Mouse (Mus musculus) gastrocnemius, postnatal 25 days (tissue): ENCODE measurements around the gene Yipf2. TPM values are rescaled to one million over a fixed set of nuclear protein-coding genes. Genes with fewer than 3 reads are reported as not detected.
A peak's percentile ranks its signal among the peaks of the same experiment; 100 is the strongest.

Experiments used
- DNase-seq: peaks from one replicate; pipeline ENCODE4 v3.0.0; 2022
- long read RNA-seq, 2 experiments: library from polyadenylated mRNA; stranded (forward); transcript quantifications; one replicate each; pipeline ENCODE4 v2.0.0; 2021
- total RNA-seq, 2 experiments: library from RNA; stranded (reverse); gene quantifications; 1 replicate in 1 of 2; 2 replicates in 1 of 2; pipeline ENCODE4 v1.2.3; 2021

Gene Yipf2
- total RNA-seq, result 1 to 10 TPM; 3.5 to 5.1 TPM
- long read RNA-seq, experiment 1, partial matches to known transcripts, result 4 of 8 reads
- long read RNA-seq, experiment 1, other reads (novel, unspliced or antisense), result 3 of 8 reads
- long read RNA-seq, experiment 2, partial matches to known transcripts, result 1 of 7 reads
- long read RNA-seq, experiment 2, other reads (novel, unspliced or antisense), result 1 of 7 reads

DNA sequence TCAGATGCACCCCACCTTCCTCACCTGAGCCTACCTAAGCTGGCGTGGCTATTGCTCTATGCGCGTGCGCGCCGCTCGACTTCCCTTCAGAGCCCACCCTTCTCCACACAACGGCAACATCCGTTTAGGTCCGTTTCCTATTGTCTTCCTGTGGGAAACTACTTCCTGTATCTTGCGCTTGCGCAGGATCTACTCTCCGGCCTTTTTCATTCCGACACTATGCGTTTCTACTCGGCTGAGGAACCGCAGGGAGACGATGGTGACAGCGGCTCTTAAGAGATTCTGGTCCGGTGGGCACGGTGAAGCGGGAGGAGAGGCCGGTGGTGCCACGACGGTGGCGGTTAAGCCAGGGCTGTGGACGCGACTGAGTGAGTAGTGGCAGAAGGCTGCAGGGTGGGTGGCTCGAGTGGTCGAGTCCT, at the start of gene Yipf2, which contains the start of gene Timm29:
Yipf2 (minus strand) TSS at position 126 of the 419 bp plus-strand sequence.
Timm29 (plus strand) TSS at position 20 of the 419 bp plus-strand sequence.
- peak; percentile 84 for DNase-seq

DNA sequence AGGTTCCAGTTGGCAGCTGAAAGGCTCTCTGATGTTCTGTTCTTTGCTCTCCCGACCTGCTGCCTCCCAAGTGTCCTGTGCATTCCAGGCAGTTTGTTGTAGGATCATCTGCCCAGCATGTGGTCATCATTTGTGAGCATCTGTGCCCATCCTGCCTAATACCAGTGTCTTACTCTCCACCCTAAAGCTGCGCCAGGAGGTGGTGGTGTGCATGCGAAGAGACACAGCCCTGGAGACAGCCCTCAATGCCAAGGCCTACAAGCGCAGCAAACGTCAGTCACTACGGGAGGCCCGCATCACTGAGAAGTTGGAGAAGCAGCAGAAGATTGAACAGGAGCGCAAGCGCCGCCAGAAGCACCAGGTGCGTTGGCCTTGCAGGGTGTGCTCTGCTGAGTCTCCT, 46.4 kb upstream of the Yipf2 start:
- no peak for DNase-seq

DNA sequence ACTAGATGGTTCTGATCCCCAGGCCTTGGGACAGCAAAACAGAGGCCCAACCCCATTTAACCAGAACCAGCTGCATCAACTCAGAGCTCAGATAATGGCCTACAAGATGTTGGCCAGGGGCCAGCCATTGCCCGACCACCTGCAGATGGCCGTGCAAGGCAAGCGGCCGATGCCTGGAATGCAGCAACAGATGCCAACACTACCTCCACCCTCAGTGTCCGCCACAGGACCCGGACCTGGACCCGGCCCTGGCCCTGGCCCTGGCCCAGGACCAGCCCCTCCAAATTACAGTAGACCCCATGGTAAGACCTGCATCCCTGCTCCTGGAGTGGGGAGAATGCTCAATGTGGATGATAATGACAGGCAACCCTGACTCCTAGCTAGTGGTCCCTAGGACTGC, 43.0 kb upstream of the Yipf2 start:
- no peak for DNase-seq

DNA sequence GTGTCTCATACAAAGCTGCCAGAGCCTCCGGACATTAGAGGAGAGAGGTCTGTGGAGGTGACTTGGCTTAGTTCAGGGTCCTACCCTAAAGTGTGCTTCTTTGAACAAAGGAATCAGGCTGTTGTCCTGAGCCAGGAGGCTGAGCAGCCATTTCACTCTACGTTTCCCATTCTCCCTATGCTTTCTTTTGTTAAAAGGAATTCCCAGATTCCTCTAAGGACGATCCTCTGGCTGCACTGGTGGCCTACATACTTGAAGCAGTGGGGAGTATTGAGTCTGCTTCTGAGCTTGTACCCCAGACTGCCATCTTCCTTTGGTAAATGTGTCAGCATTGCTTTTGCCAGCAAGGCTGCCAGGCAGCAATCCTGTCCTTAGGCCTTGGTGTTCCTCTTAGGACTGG, 40.5 kb upstream of the Yipf2 start:
- DNase-seq, result no peak

DNA sequence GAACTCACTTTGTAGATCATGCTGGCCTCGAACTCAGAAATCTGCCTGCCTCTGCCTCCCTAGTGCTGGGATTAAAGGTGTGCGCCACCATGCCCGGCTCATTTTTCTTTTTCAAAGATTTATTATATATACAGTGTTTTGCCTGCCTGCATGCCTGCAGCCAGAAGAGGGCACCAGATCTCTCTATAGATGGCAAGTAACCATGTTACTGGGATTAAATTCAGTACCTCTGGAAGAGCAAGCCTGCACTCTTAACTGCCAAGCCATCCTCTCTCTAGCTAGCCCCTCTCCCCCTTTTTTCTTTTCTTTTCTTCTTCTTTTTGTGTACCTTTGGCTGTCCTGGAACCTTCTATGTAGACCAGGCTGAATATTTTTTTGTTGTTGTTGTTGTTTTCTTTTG, 38.0 kb upstream of the Yipf2 start:
- no peak for DNase-seq

DNA sequence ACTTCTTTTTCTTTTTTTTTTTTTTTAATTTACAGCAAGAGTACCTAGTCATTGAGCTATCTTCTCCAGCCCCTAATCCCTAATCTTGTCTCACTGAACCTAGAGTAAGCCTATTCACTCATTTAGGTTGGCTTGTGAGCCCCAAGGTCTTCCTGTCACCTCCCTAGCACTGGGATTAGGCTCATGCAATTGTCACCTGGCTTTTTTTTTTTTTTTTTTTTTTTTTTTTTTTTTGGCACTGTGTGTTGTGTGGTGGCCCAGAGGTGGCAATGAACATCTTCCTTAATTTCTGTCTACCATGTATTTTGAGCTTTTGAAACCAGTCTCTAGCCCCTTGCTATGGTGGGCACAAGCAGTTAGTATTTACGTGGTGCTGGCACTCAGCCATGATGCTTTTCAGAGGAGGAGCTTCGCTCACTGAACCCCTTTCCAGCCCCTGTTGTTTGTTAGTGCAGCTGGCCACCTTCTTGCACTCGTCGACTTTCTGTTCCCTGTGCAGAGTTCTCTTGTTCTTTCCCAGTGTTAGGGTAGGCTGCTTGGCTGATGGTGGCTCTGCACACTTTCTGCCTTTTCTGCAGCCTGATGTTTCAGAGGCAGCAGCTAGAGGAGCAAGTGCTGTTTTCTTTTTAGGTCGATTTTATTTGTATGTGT, 34.6 kb upstream of the Yipf2 start:
- DNase-seq, result no peak

DNA sequence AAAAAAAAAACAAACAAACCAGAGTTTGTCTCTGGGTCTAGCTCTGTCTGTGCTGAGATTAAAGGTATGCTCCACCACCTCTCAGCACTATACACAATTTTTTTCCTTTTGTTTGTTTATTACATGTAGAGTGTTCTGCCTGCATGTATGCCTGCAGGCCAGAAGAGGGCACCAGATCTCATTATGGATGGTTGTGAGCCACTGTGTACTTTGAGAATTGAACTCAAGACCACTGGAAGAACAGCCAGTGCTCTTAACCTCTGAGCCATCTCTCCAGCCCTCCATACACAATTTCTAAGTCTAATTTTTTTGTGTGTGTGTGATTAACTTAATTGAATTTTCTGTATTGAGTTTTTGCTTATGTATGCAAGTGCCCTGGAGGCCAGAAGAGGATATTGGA, 33.9 kb upstream of the Yipf2 start:
- no peak for DNase-seq

DNA sequence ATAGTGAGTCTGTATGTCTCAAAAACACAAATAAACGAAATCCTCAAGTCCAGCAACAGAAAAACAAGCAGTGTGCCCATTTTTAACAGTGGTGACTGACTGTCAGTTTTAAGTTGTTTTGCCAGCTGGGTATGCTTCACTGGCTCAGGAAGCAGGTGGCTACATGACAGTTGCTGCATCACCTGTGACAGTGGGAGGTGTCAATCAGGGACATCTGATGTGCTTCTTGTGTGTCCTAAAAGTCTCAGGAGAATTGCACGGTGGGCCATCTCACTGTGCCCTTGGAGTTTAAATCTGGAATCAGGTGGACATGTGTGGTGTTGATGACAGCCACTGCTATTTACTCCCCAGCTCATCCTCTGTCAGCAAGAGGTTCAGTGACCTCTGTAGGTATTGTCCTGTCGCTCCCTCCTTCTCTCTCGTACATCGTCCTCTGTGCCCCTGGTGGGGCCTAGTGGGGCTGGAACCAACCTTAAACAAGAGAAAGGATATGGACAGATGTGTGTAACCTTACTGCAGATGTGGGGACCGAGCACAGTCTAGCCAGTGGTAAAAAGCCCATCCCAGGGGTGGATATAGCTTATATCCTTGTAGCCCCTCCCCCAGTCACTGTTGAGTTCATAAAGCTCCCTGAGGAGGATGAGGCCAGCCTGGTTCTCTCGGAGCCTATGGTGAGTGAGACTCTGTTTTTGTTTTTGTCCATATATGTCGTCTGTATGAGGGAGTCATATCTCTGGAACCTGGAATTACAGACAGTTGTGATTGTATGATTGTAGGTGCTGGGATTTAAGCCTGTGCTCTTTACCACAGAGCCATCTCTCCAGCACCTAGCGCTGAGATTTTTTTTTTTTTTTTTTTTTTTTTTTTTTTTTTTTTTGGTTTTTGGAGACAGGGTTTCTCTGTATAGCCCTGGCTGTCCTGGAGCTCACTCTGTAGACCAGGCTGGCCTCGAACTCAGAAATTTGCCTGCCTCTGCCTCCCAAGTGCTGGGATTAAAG, 33.0 kb upstream of the Yipf2 start:
- no peak for DNase-seq

DNA sequence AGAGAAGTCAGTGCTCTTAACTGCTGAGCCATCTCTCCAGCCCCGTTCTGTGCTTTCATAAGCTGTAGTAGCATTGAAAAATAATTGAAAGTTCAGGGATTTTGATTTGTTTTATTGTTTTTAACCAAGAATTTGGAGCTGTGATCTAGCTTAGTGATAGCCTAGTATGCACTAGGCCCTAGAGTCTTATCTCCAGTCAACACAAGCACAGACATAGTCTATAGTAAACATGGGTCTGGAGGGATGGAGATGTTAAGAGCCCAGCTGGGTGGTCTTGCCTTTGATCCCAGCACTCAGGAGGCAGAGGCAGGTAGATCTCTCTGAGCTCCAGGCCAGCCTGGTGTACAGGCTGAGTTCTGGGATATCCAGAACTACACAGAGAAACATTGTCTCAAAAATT, 30.0 kb upstream of the Yipf2 start:
- no peak for DNase-seq

DNA sequence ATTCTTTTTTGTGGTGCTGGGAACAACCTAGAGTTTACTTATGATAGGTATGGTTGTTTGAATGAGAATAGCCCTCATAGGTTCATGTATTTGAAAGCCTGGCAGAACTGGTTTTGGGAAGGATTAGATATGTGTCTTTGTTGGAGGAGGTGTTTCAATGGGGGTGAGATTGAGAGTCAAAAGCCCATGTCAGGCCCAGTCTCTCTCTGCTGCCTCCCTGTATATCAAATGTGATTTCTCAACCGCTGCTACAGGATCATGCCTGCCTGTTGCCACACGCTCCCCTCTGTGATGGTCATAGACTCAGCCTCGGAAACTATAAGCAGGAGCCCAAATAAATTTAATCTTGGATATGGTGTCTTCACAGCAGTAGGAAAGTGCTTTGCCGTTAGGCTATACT, 27.6 kb upstream of the Yipf2 start:
- no peak for DNase-seq

DNA sequence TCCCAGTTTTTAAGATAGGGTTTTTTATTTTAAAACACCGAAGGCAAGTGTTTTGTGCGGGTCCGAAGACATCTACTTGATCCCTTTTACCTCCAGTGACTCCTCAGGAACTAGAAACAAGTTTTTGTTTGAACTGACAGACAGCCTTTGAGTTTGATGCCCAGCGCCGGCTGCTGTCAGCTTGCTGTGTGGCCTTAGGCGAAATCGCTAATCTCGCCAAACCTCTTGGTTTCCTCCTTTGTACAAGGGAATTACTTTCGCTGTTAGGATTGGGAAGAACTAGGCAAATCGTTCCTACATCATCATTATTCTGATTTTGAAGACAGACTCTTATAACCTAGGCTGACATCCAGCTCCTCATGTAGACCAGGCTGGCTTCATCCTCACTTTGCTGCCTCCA, 24.4 kb upstream of the Yipf2 start:
- DNase-seq, result no peak

DNA sequence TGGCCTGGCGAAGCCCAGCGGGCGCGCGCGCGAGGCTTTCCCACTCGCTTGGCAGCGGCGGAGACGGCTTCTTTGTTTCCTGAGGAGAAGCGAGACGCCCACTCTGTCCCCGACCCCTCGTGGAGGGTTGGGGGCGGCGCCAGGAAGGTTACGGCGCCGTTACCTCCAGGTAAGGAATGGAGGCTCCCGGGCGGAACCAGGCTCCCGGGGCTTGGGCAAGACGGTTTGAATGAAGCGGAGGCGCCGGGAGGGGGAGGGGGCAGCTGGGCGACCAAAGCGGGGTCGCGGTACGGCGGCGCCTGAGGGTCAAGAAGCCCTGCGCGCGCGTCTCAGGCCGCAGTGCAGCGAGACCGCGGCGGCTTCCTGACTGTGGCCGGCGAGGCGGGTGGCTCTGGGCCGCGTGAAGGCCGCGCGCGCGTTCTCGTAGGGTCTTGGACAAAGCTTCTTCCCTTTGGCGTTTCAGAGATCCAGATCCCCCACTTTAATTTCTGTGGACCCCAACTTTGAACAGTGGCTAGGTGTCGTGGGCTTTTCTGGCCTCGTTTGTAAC, 23.7 kb upstream of the Yipf2 start:
- DNase-seq, result peak; percentile 93

DNA sequence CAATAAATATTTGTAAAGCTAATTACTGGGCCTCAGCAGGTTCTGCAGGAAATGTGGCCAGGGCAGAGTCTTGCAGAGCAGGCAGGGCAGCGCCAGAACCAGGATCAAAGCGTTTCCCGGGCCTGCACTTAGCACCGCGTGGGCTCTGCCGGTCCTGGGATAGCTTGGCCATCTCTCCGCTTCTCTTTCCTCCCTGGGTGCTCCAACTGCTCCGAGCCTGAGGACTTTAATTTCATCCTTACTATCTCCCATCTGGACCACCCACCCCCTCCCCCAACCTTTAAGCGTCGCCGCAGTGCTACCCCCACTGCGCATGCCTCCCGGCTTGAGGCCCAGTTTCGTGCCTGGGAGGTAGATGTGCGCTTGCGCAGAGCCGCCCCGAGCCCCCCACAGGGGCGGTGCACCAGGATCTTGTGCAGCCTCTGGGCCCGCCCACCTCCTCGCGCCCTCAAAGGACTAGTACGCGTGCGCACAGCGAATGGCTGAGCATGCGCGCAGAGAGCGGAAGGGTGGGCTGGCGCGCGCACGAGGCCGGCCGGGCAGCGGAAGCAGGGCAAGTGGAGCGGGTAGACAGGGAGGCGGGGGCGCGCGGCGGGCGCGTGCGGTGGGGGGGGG, 23.1 kb upstream of the Yipf2 start, which contains the start of gene Smarca4:
Smarca4 (plus strand) TSS at position 553 of the 615 bp plus-strand sequence.
- DNase-seq, result peak; percentile 100

DNA sequence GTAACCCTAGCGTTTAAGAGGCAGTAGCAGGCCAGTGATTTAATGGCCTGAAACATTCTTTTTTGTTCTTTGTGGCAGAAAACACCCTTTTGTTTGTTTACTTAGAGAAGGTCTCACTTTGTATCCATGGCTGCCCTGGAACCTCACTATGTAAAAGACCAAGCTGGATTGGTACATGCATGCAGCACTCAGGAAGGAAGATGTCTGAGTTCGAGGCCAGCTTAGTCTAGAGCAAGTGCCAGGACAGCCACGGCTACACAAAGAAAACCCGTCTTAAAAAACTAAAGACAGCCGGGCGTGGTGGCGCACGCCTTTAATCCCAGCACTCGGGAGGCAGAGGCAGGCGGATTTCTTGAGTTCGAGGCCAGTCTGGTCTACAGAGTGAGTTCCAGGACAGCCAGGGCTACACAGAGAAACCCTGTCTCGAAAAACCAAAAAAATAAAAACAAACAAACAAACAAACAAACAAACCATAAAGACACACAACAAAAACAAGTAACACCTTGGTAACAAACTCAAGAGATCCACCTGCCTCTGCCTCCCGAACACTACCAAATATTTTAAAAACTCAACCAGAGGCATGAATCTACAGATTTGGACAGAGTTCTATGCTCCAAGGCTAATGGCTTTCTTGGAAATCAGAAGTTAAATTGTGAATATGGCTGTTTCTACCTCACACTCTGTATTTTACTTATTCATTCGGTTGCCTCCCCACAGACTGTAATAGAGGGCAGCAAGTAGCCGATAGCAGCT, 22.4 kb upstream of the Yipf2 start:
- DNase-seq, result no peak

DNA sequence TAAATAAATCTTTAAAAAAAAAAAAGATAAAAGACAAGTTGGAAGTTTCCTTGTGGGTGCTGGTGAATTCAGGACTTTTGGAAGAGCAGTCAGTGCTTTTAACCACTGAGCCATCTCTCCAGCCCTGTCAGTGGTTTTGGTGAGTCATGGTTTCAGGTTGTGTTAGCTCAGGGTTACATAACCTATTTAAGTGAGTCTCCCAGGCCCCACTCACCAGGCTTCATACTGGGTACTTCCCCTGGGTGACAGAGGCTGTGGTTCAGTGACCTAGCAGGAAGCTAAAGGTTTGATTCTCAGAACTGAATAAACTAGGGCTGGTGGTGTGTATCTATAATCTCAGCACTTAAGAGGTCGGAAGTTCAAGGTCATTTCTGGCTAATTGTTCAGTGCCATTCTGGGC, 17.2 kb upstream of the Yipf2 start:
- no peak for DNase-seq

DNA sequence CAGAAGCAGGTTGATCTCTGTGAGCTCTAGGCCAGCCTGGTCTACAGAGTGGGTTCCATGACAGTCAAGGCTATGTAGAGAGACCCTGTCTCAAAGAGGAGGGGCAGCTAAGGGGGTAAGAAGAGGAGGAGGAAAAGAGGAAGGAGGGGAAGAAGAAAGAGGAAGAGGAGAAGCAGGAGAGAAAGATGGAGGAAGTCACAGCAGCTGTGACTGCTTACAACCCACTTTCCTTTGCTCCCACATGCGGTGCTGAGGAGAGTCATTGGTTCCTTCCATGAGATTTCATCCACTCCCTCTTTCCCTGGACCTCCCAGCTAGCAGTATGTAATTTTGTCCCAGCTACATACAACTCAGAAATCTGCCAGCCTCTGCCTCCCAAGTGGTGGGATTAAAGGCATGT, 14.0 kb upstream of the Yipf2 start:
- no peak for DNase-seq

DNA sequence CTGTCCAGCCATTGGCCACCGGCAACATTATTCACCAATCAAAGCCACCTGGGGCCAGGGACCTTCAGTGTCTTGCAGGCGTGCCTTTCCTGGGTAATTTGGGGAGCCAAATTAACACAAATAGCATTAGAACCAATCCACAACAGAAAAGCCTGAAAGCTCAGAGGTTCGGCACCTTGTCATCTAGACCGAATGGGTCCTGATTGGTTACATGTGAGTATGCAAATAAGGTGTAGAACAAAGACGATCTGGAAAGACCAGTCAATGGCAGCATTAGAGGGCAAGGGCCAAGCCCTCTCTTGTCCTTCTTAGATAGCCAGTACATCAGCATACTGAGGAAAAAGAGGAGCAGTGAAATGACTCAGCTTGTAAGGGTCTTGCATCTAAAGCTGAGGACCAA, 13.2 kb upstream of the Yipf2 start:
- no peak for DNase-seq

DNA sequence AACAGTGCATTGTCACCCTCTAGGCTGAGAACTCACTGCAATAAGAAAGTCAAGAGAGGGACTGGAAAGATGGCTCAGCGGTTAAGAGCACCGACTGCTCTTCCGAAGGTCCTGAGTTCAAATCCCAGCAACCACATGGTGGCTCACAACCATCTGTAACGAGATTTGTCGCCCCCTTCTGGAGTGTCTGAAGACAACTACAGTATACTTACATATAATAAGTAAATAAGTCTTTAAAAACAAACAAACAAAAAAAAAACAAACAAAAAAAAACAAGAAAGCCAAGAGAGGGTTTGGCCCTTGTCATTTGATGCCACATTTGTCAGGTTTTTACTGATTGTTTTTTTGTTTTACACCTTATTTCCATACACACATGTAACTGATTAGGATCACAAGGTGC, 11.5 kb upstream of the Yipf2 start:
- DNase-seq, result no peak

DNA sequence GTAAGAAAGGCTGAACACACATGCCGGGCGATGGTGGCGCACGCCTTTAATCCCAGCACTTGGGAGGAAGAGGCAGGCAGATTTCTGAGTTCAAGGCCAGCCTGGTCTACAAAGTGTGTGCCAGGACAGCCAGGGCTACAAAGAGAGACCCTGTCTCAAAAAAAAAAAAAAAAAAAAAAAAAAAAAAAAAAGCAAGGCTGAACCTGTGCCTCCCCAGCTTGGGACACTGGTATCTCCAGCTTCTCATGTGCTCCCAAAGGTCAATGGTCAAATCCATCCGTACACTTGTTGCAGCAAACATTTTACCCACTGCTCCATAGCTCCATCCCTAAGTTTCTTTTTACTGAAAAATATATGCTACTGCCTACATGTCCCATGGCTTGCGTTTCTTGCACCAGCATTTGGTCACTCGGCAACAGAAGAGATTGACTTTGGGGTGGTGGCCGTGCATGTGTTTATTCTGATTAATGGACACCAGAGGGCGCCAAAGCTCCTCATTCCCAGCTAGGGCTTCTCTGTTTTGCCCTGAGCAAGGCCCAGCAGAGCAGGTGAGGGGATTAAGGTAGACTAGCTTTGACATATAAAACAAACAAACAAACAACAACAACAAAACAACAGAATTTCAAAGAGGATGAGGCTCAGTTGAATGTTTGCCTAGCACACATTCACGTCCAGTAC, 9.2 kb upstream of the Yipf2 start:
- peak; percentile 35 for DNase-seq

DNA sequence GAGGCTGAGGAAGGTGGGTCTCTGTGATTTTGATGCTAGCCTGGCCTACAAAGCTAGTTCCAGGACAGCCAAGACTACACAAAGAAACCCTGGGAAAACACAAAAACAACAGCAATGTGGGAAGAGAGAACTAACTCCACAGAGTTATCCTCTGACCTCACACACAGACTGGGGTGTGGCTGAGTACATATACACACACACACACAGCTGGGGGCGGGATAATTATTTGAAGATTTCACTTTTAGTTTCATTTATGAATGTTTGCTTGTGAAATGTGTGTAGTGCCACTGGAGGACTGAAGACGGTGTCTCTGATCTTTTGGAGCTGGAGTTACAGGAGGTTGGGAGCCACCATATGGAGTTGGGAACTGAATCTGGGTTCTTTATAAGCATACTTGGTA, 8.4 kb upstream of the Yipf2 start:
- DNase-seq, result no peak

DNA sequence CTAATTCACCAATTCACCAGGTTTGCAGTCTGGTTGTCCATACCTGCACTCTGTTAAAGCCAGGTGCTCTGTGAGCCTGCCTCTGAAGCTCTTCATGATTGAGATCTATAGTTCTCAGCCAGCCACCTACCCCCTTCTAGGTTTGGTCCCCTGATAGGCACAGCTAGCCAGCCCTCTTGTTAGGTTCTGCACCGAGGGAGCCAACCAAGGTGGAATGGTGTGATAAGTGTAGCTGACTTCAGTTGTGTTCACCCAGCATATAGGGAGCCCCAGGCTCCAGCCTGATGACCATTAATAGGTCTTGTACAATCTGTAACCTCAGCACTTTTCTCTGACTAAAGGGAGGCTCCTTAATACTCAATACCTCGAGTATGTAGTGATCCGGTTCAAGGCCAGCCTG, 7.6 kb upstream of the Yipf2 start:
- no peak for DNase-seq
